Mouse (Mus musculus): Measurements from ENCODE around the gene Sipa1l1. TPM values are rescaled to one million over a fixed set of nuclear protein-coding genes. Genes with fewer than 3 reads are reported as not detected.

Sipa1l1 gene
- polyA plus RNA-seq, 1 experiment, result 35.1 TPM

DNA sequence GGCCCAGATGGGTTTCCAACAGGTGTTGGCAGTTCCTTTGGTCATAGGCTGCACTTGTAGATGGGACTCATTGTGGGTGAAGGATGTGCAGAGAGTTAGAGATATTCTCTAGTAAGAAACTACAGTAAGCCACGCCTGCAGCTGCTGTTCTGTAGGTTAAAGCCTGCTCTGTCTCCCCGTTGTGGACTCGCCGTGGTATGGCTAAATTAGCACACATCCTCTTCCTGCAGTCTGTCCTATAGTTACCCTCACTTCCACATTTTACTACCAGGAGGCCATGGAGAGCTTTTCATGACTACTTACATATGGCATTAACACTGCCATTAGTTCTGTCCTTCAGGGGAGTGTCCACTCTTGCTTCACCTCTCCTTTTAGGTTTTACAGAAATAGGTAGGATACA, 232.3 kb downstream of the Sipa1l1 start:
- no peak overlapping the region for H3K4me3 ChIP-seq (replicated peaks; ENCODE audit: insufficient read depth, low read depth, low read length)
- TF ChIP-seq CTCF (IDR thresholded peaks at IDR 0.05; ENCODE audit: borderline replicate concordance, insufficient read depth, low read depth, low read length), result no peak
- WGBS, result 91% methylated on average over 4 of the region's 4 CpGs
- no peak overlapping the region for H3K27ac ChIP-seq (ENCODE audit: insufficient read depth, low read length)
- peaks cover 8% of the 10 kb centered on the region for H3K4me1 ChIP-seq (ENCODE audit: control insufficient read depth, insufficient read depth, low read length)
- no peak for DNase-seq
- H3K27me3 ChIP-seq (ENCODE audit: control insufficient read depth, insufficient read depth, low read length), result no peaks in the 10 kb centered on the region

DNA sequence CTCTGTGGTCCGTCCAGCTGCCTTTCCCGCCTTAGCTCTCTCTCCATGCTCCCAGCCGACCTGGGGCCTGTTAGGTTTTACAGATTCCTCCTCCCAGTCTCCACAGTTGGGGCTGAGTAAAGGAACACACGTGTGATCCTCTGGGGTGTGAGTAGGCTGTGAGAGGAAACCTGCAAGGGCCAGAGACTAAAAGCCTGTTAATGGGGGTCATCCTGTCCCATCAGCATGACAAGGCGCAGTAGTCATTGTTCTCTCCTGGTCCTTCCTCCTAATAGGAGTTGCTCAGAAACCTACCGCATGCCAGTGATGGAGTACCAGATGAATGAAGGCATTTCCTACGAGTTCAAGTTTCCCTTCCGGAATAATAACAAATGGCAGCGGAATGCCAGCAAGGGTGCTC, 233.5 kb downstream of the Sipa1l1 start:
- no peak for TF ChIP-seq CTCF (IDR thresholded peaks at IDR 0.05; ENCODE audit: borderline replicate concordance, insufficient read depth, low read depth, low read length)
- H3K27ac ChIP-seq (ENCODE audit: insufficient read depth, low read length), result no peak overlapping the region
- no peak for DNase-seq
- H3K4me3 ChIP-seq (replicated peaks; ENCODE audit: insufficient read depth, low read depth, low read length), result no peak overlapping the region
- H3K4me1 ChIP-seq (ENCODE audit: control insufficient read depth, insufficient read depth, low read length), result peaks cover 11% of the 10 kb centered on the region
- H3K27me3 ChIP-seq (ENCODE audit: control insufficient read depth, insufficient read depth, low read length), result no peaks in the 10 kb centered on the region
- 93% methylated on average over 9 of the region's 9 CpGs for WGBS

DNA sequence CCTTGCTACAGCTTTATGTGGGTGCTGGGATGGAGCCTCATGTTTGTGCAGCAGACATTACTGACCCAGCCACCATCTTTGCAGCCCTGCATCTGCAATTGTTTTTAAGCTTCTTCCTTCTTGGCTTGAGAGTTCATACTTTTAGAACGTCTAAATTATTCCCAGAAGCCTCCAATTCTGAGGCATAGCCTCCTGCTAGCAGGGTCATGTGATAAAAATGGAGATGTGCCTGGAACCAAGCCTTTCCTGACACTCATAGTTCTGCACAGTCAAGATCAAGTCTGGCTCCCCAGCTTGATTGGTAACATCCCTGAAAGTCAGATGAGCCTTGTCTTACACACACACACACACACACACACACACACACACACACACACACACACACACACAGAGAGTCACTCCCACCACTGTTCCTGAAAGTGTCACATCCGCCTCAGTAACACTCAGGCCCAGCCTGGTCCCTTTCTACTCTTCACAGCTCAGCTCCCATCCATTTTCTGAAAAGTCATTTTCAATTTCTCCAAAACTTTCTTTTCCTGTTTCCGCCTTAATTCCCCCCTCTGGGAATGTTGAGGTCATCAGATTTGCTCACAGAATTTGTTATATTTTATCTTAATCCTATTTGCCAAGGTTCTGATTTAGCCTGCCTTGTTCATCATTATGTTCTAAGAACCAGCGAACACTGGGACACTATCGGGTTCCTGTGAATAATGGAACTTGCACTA, 238.6 kb downstream of the Sipa1l1 start:
- no peak for TF ChIP-seq CTCF (IDR thresholded peaks at IDR 0.05; ENCODE audit: borderline replicate concordance, insufficient read depth, low read depth, low read length)
- no peak for TF ChIP-seq POLR2A (IDR thresholded peaks at IDR 0.05; ENCODE audit: borderline replicate concordance, insufficient read depth, low read length)
- no peaks in the 10 kb centered on the region for H3K27me3 ChIP-seq (ENCODE audit: control insufficient read depth, insufficient read depth, low read length)
- WGBS, result 74% methylated on average over 5 of the region's 5 CpGs
- no peak overlapping the region for H3K4me3 ChIP-seq (replicated peaks; ENCODE audit: insufficient read depth, low read depth, low read length)
- no peak overlapping the region for H3K27ac ChIP-seq (ENCODE audit: insufficient read depth, low read length)
- peaks cover 29% of the 10 kb centered on the region for H3K4me1 ChIP-seq (ENCODE audit: control insufficient read depth, insufficient read depth, low read length)
- no peak for DNase-seq

DNA sequence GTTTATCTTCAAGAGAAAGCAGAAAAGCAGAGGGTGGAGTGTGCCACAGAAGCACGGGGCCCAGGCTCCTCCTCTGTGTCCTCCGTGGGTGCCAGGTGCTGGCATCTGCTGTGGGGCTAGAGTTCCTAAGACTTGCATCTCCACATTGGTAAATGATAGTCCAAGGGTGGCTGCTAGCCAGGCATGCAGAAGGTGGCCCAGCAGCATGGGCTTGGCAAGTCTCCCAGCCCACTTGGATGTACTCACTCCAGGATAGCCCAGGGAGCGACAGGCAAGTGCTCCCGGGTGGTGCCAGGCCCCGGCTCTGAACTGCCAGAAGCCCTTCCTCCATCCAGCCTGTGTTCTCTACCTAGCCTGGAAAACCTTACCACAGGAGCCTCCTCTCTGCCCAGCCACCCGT, 239.4 kb downstream of the Sipa1l1 start:
- no peak for TF ChIP-seq POLR2A (IDR thresholded peaks at IDR 0.05; ENCODE audit: borderline replicate concordance, insufficient read depth, low read length)
- no peak for TF ChIP-seq CTCF (IDR thresholded peaks at IDR 0.05; ENCODE audit: borderline replicate concordance, insufficient read depth, low read depth, low read length)
- Histone ChIP-seq H3K4me3 (replicated peaks; ENCODE audit: insufficient read depth, low read depth, low read length) (no peak overlapping the region), H3K27ac (ENCODE audit: insufficient read depth, low read length) (peak overlapping the region; percentile 60), H3K27me3 (ENCODE audit: control insufficient read depth, insufficient read depth, low read length) (no peaks in the 10 kb centered on the region), H3K4me1 (ENCODE audit: control insufficient read depth, insufficient read depth, low read length) (peaks cover 31% of the 10 kb centered on the region)
- WGBS, result 5% methylated on average over 6 of the region's 6 CpGs
- DNase-seq, result peak; percentile 92 to 94

DNA sequence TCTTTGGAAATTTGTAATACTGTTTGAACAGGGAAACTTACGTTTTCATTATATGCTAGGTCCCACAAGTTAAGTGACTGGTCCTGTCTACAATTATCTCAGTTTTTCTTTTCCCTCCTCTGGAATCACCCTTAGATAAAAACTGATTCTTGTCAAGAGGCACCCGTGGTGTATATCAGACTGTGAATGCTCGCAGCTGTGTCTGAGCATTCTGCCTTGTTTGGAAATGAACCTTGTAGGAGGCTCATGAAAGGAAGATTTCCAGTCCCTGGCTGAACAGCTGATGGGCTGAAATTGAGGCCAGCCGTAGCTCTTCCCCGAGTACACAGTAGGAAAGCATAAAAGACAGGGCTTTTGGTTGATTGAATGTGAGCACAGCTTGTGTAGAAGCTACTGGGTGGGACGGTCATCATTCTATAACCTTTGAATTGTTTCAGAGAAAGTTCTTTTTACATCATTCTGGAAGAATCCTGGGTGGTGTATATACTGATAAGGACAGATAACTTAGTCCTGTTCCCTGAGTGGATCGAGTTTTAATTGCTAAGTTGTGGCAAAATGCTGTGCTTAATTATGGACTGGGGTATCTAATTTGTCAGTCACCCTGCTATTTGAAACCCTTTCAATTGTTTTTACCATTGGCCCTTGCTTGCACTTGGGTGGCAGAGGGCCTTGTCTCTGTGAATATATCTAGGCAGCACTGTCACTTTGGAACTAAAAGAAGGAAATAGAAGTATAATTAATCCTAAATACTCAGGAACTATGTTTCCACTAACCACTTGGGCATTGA, 240.8 kb downstream of the Sipa1l1 start:
- no peak for DNase-seq

DNA sequence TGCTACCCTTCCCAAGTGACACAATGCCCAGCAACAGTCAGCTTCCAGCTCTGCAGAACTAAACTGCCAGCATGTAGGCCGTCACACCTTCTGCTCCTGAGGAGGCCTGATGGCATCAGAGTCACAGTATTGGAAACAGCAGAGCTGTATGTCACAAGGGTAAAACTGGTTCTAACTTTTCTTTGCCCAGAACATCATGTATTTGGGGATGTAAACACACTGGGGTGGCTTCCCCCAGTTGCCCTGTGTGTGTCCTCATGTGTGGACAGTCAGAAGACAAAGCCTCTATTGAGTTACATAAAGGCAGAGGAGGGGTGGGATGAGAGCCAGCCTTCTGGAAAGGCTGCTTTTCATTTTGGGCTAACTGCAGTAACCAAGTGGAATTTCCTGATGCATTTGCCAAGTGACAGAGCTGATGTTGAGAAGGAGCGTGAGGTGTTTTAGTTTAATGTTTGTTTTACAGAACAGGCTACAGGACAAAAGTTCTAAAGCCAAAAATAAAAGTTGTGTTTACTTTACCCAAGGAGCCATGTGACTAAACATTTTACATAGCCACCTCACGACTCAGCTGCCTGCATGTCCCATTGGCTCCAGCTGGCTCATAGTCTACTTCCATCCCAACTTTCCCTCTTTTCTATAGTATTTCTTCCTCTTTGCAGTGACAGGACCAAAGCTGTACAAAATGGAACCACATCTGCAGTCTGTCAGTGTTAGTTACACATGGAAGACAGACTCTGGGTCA, 243.3 kb downstream of the Sipa1l1 start:
- no peaks in the 10 kb centered on the region for H3K27me3 ChIP-seq (ENCODE audit: control insufficient read depth, insufficient read depth, low read length)
- DNase-seq, result peak; percentile 50 to 58
- TF ChIP-seq CTCF (IDR thresholded peaks at IDR 0.05; ENCODE audit: borderline replicate concordance, insufficient read depth, low read depth, low read length) (no peak), POLR2A (IDR thresholded peaks at IDR 0.05; ENCODE audit: borderline replicate concordance, insufficient read depth, low read length) (no peak)
- H3K4me1 ChIP-seq (ENCODE audit: control insufficient read depth, insufficient read depth, low read length), result peaks cover 32% of the 10 kb centered on the region; the same call in 1 of the 2 replicates
- no peak overlapping the region for H3K4me3 ChIP-seq (replicated peaks; ENCODE audit: insufficient read depth, low read depth, low read length)
- 42% methylated on average over 3 of the region's 3 CpGs for WGBS
- peak overlapping the region; percentile 55; the same call in 1 of the 2 replicates for H3K27ac ChIP-seq (ENCODE audit: insufficient read depth, low read length)

More for the DNA sequence above, 240.8 kb downstream of the Sipa1l1 start:
- Histone ChIP-seq H3K4me1 (ENCODE audit: control insufficient read depth, insufficient read depth, low read length) (peaks cover 31% of the 10 kb centered on the region), H3K4me3 (replicated peaks; ENCODE audit: insufficient read depth, low read depth, low read length) (no peak overlapping the region), H3K27ac (ENCODE audit: insufficient read depth, low read length) (no peak overlapping the region), H3K27me3 (ENCODE audit: control insufficient read depth, insufficient read depth, low read length) (no peaks in the 10 kb centered on the region)
- TF ChIP-seq CTCF (IDR thresholded peaks at IDR 0.05; ENCODE audit: borderline replicate concordance, insufficient read depth, low read depth, low read length) (no peak), POLR2A (IDR thresholded peaks at IDR 0.05; ENCODE audit: borderline replicate concordance, insufficient read depth, low read length) (no peak)
- 79% methylated on average over 7 of the region's 7 CpGs for whole genome bisulfite sequencing

DNA sequence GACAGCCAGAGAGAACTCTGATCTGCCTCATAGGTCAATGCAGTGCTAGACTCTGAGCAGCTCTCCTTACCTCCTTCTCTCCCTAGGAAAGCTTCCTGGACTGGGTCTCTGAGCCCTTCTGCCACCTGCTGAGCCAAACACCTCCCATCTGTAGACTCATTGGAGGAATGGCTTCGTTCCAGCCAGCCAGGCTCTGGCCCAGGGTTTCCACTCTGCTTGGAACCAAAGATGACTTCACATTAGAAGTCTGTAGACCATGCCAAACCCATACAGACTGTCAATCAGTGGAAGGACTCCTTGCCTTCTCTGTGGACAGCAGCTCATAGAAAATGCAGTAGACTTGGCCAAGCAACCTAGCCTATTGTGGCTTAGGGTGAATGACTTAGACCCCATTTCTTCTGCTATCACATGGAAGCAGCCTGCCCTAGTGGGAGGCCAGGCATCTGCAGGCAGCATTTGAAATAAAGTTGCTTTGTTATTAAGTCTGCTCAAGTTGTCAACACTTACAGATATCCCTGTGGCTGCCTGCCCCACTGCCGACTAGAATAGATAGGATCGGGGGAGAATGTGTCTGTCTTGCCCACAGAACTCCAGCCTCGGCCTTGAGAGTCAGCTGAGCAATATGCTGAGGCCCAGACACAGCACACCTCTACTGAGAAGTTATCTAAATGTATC, 246.7 kb downstream of the Sipa1l1 start:
- Histone ChIP-seq H3K27me3 (ENCODE audit: control insufficient read depth, insufficient read depth, low read length) (no peaks in the 10 kb centered on the region), H3K4me3 (replicated peaks; ENCODE audit: insufficient read depth, low read depth, low read length) (no peak overlapping the region), H3K27ac (ENCODE audit: insufficient read depth, low read length) (no peak overlapping the region), H3K4me1 (ENCODE audit: control insufficient read depth, insufficient read depth, low read length) (peaks cover 18% of the 10 kb centered on the region; the same call in 1 of the 2 replicates)
- TF ChIP-seq CTCF (IDR thresholded peaks at IDR 0.05; ENCODE audit: borderline replicate concordance, insufficient read depth, low read depth, low read length), result no peak
- TF ChIP-seq POLR2A (IDR thresholded peaks at IDR 0.05; ENCODE audit: borderline replicate concordance, insufficient read depth, low read length), result no peak
- peak; percentile 81 to 89 for DNase-seq
- WGBS, result 44% methylated on average over 4 of the region's 4 CpGs

Data from cerebellum, adult 2 months (tissue).